Mouse (Mus musculus) MEL (cell line): ENCODE measurements around the gene Tbxa2r.

Experiments
- BHLHE40 ChIP-seq: IDR thresholded peaks from 2 replicates; pipeline ENCODE4 v1.6.1; 2012; ENCODE audit warnings: low read depth, mild to moderate bottlenecking, inconsistent platforms, low read length, improper control_type of control experiment, borderline replicate concordance
- CTCF ChIP-seq, 3 experiments: IDR thresholded peaks in 2 of 3; conservative IDR thresholded peaks in 1 of 3; 2 replicates each; pipeline ENCODE4 v1.5.1; 2011 to 2012; ENCODE audit warnings: low read length in 3 of 3, low read depth in 2 of 3, mild to moderate bottlenecking in 2 of 3, improper control_type of control experiment in 1 of 3, inconsistent platforms in 1 of 3, mixed read lengths in 1 of 3, moderate library complexity in 1 of 3; ENCODE audit not compliant: control insufficient read depth in 1 of 3, insufficient read depth in 1 of 3, poor library complexity in 1 of 3, severe bottlenecking in 1 of 3
- EP300 ChIP-seq, 2 experiments: IDR thresholded peaks; 2 replicates each; pipeline ENCODE4 v1.6.1; 2011; ENCODE audit warnings: improper control_type of control experiment in 2 of 2, low read length in 2 of 2, low read depth in 1 of 2, mild to moderate bottlenecking in 1 of 2
- MAFK ChIP-seq: IDR thresholded peaks from 2 replicates; pipeline ENCODE4 v1.6.1; 2011; ENCODE audit warnings: low read depth, mild to moderate bottlenecking, low read length, improper control_type of control experiment, borderline replicate concordance
- POLR2A ChIP-seq, 2 experiments: IDR thresholded peaks; 2 replicates each; pipeline ENCODE4 v1.6.1; 2011 to 2012; ENCODE audit warnings: low read length in 2 of 2, mild to moderate bottlenecking in 2 of 2, control low read depth in 1 of 2, improper control_type of control experiment in 1 of 2, low read depth in 1 of 2, moderate library complexity in 1 of 2; ENCODE audit not compliant: control insufficient read depth in 1 of 2, insufficient read depth in 1 of 2, poor library complexity in 1 of 2
- POLR2AphosphoS5 ChIP-seq: IDR thresholded peaks from 2 replicates; pipeline ENCODE4 v1.6.1; 2012; ENCODE audit warnings: low read depth, borderline replicate concordance, mild to moderate bottlenecking, inconsistent platforms, low read length, moderate library complexity, mixed read lengths
- RCOR1 ChIP-seq: IDR thresholded peaks from 2 replicates; pipeline ENCODE4 v1.6.1; 2012; ENCODE audit warnings: low read depth, mild to moderate bottlenecking, inconsistent platforms, low read length, improper control_type of control experiment
- SIN3A ChIP-seq: IDR thresholded peaks from 2 replicates; pipeline ENCODE4 v1.6.1; 2012; ENCODE audit warnings: low read length, improper control_type of control experiment, inconsistent platforms
- UBTF ChIP-seq: IDR thresholded peaks from 2 replicates; pipeline ENCODE4 v1.6.1; 2012; ENCODE audit warnings: low read depth, mild to moderate bottlenecking, inconsistent platforms, low read length, improper control_type of control experiment, moderate library complexity, borderline replicate concordance; ENCODE audit not compliant: insufficient read depth
- USF1 ChIP-seq: IDR thresholded peaks from 2 replicates; pipeline ENCODE4 v1.6.1; 2014; ENCODE audit warnings: low read depth, mild to moderate bottlenecking, inconsistent platforms, low read length, improper control_type of control experiment, moderate library complexity

GRCm38 (mm10) chr10:81360721-81361120 is 32.2 kb downstream of the Tbxa2r start:
- TF ChIP-seq CTCF (IDR thresholded peaks at IDR 0.05 in 2 of 3, conservative IDR thresholded peaks at IDR 0.05 in 1 of 3; ENCODE audit: control insufficient read depth in 1 of 3, insufficient read depth in 1 of 3, low read depth in 2 of 3, low read length in 3 of 3, poor library complexity in 1 of 3, severe bottlenecking in 1 of 3) (no peak), USF1 (0 out of 2 replicates have a peak, but pooled peaks have one; percentile 10), EP300 (IDR thresholded peaks at IDR 0.05; ENCODE audit: low read depth in 1 of 2, low read length in 2 of 2) (no peak), POLR2A (IDR thresholded peaks at IDR 0.05; ENCODE audit: control insufficient read depth in 1 of 2, insufficient read depth in 1 of 2, low read depth in 1 of 2, low read length in 2 of 2, poor library complexity in 1 of 2) (no peak), SIN3A (no peak), BHLHE40 (no peak), UBTF (no peak), POLR2AphosphoS5 (no peak), MAFK (no peak), RCOR1 (no peak)
